Mouse (Mus musculus) liver, postnatal 0 days (tissue): ENCODE results near the gene Hoxa2.

Experiments
- CTCF ChIP-seq: sonication (generic); IDR thresholded peaks from 2 replicates; pipeline ENCODE4 v1.5.1; 2016; ENCODE audit warnings: antibody characterized with exemption, low read depth
- EP300 ChIP-seq: IDR thresholded peaks from 2 replicates; pipeline ENCODE4 v1.6.1; 2016; ENCODE audit warnings: antibody characterized with exemption, low read depth, mild to moderate bottlenecking

- TF ChIP-seq CTCF (peak; percentile 59), EP300 (no peak)
Measured at GRCm38 (mm10) chr6:52197271-52197670, 32.6 kb upstream of the Hoxa2 start.
